Mouse (Mus musculus) lung, adult 2 months (tissue): Measurements from ENCODE around the gene Fam163b.

Source experiments
- CTCF ChIP-seq: fragments of 200-500 bp; IDR thresholded peaks from 2 replicates; pipeline ENCODE4 v1.5.1; 2011; ENCODE audit warnings: mild to moderate bottlenecking, low read length, control low read depth; ENCODE audit not compliant: insufficient read depth
- POLR2A ChIP-seq: fragments of 200-500 bp; IDR thresholded peaks from 2 replicates; pipeline ENCODE4 v1.6.1; 2011; ENCODE audit warnings: low read depth, mild to moderate bottlenecking, control low read depth, low read length, borderline replicate concordance; ENCODE audit errors: extremely low read depth

DNA sequence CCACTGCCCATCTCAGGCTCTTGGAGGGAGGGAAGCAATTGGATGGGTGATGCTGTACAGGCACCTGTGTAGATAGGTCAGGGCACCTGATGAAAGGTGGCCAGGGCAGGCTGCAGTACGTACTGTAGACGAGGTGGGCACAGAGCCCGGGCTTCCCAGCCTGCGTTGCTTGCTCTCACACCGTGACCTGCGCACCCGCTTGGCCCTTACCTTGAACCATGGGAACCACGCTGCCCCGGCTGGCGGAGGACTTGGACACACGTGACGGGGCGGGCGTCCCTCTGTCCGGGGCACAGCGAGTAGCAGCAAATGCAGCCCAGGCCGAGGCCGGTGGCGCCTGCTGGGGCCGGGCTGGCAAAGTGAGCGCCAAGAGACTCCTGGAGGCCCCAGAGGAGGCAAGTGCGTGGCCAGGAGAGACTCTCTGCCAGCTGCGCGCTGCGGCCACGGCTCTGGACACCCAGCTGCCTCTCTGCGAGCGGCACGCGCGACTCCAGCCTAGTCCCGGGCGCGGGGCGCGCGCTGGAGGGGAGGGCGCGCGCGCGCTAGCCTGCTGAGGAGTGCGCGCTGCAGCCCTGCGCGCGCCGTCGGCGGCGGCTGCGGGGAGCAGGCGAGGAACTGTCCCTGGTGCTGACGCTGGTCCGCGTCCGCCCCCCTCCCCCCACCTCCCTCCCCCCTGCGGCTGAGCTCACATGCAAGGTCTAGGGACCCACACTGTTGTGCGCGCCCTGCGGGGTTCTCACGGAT lies at the start of gene Fam163b:
- TF ChIP-seq POLR2A, result no peak
- TF ChIP-seq CTCF, result no peak
